Mouse (Mus musculus): ENCODE results near the gene Nras.

Nras gene

DNA sequence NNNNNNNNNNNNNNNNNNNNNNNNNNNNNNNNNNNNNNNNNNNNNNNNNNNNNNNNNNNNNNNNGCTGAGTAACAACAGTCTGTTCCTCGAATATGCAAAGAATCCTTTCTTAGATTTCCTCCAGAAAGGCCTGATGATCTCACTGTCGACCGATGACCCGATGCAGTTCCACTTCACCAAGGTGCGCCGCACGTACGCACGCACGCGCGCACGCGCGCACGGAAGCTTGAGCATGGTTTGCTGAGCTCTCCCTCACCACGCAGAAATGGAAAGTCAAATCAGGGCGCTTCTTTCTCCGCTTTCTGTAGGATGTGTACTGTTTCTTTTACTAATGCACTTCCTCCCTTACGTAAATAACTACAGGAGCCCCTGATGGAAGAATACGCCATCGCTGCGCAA, 40.6 kb downstream of the Nras start:
- in situ Hi-C loops (cut with MboI; ENCODE audit: low sequenced_read_pairs), result no loop called here

DNA sequence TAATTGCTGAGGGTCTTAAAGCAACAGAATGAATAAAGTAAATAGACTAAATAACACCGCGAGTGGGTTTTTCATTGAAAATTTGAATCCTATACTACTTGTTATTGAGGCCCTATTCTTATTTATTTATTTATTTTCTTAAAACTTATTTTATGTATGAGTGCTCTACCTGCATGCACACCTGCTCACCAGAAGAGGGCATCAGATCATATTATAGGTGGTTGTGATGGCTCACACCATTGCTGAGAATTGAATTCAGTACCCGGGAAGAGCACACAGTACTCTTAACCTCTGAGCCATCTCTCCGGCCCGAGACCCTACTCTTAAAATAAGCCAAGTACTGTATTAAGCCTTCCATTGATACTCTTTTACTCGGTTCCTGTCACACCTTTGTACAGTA, 41.6 kb downstream of the Nras start:
- in situ Hi-C loops (cut with MboI; ENCODE audit: low sequenced_read_pairs), result no loop called here

- in situ Hi-C loops (cut with MboI; ENCODE audit: low sequenced_read_pairs), result no loop called here
Observed at GRCm38 (mm10) chr3:103100735-103101134, 42.6 kb downstream of the Nras start.

GRCm38 (mm10) chr3:103101194-103101593, 43.1 kb downstream of the Nras start:
- in situ Hi-C loops (cut with MboI; ENCODE audit: low sequenced_read_pairs), result no loop called here

DNA sequence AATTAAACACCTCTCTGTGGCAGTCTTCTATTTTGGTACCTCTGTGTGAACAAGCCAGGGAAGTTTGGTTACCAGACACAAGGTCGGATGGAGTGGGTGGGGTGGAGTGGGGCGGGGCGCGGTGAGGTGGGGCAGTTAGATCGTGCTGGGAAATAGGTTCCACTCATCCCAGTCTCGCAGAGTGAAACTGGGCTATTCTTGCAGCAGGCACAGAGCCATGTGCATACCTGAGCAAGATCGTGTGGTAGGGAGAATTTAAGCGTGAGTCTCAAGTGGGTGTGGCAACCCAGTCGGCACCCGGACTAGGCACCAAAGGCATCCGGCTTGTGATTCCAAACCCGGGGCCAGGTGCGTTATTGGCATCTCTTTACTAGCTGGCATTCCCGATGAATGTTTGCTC, 43.8 kb downstream of the Nras start:
- in situ Hi-C loops (cut with MboI; ENCODE audit: low sequenced_read_pairs), result no loop called here

- in situ Hi-C loops (cut with MboI; ENCODE audit: low sequenced_read_pairs), result no loop called here
Observed at GRCm38 (mm10) chr3:103102454-103103390, 44.6 kb downstream of the Nras start, which contains the start of gene Dennd2c. Dennd2c (plus strand) TSS chr3:103102604.

GRCm38 (mm10) chr3:103107565-103108240, 49.6 kb downstream of the Nras start:
- in situ Hi-C loops (cut with MboI; ENCODE audit: low sequenced_read_pairs), result no loop called here

- in situ Hi-C loops (cut with MboI; ENCODE audit: low sequenced_read_pairs), result no loop called here
Observed at GRCm38 (mm10) chr3:103112216-103112615, 54.1 kb downstream of the Nras start.

Measured in CH12F3 (cell line).